Mouse (Mus musculus) C2C12 (cell line): ENCODE measurements around the gene Sfxn2. TPM values are rescaled to one million over a fixed set of nuclear protein-coding genes. Genes with fewer than 3 reads are reported as not detected.
"Not testable (repeated sequence)": the region's sequence is repeated elsewhere in the genome, so short reads cannot be mapped to it uniquely, and the experiment has no call there.

Experiments
- H3K27me3 ChIP-seq: one replicate; pipeline ENCODE4 v1.6.1; 2011; ENCODE audit not compliant: control insufficient read depth, insufficient read depth, insufficient read length
- H3K36me3 ChIP-seq: one replicate; pipeline ENCODE4 v1.6.1; 2011; ENCODE audit not compliant: control insufficient read depth, insufficient read depth
- H3K4me3 ChIP-seq: one replicate; pipeline ENCODE4 v1.5.1; 2011; ENCODE audit warnings: mild to moderate bottlenecking, control low read depth; ENCODE audit not compliant: poor library complexity, insufficient read depth, severe bottlenecking
- H3K79me2 ChIP-seq: one replicate; pipeline ENCODE4 v1.6.1; 2011; ENCODE audit not compliant: control insufficient read depth, insufficient read depth
- H3K79me3 ChIP-seq: one replicate; pipeline ENCODE4 v1.6.1; 2011; ENCODE audit warnings: low read depth, control low read depth
- H3ac ChIP-seq: one replicate; pipeline ENCODE3; 2011; ENCODE audit warnings: low read depth; ENCODE audit not compliant: control insufficient read depth, insufficient read length
- CEBPB ChIP-seq: IDR thresholded peaks from one replicate; pipeline ENCODE4 v1.6.1; 2011; ENCODE audit warnings: low read depth, mild to moderate bottlenecking, control low read depth, moderate library complexity
- CTCF ChIP-seq: IDR thresholded peaks from one replicate; pipeline ENCODE4 v1.5.1; 2011; ENCODE audit not compliant: control insufficient read depth, insufficient read depth, insufficient read length
- FOSL1 ChIP-seq: IDR thresholded peaks from one replicate; pipeline ENCODE4 v1.8.0; 2011; ENCODE audit warnings: mild to moderate bottlenecking, low read length; ENCODE audit not compliant: poor library complexity, insufficient read depth, severe bottlenecking
- MAX ChIP-seq: IDR thresholded peaks from one replicate; pipeline ENCODE4 v1.6.1; 2011; ENCODE audit warnings: mild to moderate bottlenecking, control low read depth
- MYOD1 ChIP-seq: IDR thresholded peaks from one replicate; pipeline ENCODE4 v1.6.1; 2011; ENCODE audit warnings: low read depth; ENCODE audit not compliant: control insufficient read depth, insufficient read length
- MYOG ChIP-seq: IDR thresholded peaks from one replicate; pipeline ENCODE4 v1.6.1; 2011; ENCODE audit not compliant: control insufficient read depth, insufficient read length; ENCODE audit errors: extremely low read depth
- USF1 ChIP-seq: IDR thresholded peaks from one replicate; pipeline ENCODE4 v1.6.1; 2011; ENCODE audit warnings: low read depth, mild to moderate bottlenecking, control low read depth, moderate library complexity
- polyA plus RNA-seq: library from polyadenylated mRNA; unstranded; fragments of >200 nt; fragmentation: generic; extraction: Trizol; gene quantifications from one replicate; pipeline ENCODE4 v1.2.1, GENCODE M21; 2012; ENCODE audit warnings: missing spikeins

Sfxn2 gene
- polyA plus RNA-seq, 1 experiment = 1.4 TPM

DNA sequence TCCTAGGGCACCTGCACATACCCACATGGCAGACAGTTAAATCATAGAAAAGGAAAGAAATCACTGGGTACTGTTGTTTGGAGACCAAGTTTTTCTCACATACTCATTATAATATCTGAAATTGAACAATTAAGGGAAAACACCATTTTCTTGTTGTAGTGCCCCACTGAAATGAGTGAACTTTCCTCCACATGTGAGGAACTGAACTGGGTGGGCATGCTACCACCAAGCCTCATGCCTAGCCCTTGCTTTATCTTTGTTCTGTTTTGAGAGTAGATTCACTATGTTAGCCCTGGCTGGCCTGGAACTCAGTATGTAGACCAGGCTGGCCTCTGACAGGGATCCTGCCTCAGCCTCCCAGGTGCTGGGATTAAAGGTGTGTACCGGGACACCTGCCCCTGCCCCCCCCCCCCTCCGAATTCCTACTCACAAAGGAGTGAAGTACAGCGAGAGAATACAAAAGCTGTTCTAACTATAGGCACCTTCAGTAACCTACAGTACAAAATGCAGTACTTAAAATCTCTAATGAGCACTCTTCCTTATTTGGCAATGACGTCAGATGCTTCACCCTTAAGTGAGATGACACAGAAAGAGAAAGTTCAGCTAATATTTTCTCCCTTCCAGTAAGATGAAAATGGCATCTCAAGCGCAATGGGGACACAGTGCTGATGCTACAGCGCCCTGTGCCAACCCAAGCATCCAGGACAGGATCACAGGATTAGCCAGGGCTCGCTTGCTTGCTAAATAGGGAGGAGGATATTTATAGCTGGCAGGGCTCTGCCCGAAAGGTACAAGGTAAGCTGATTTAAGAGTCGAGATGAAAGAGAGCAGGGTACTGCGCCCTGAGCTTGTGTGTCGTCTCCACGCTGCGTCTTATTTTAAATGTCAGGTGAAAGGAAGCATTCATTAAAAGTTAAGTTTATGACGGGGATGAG, 10.3 kb upstream of the Sfxn2 start:
- Histone ChIP-seq H3K79me2 (no peaks in the 10 kb centered on the region), H3ac (no peak overlapping the region), H3K79me3 (peaks cover 3% of the 10 kb centered on the region), H3K4me3 (no peak overlapping the region), H3K27me3 (no peaks in the 10 kb centered on the region), H3K36me3 (no peaks in the 10 kb centered on the region)
- no peak for TF ChIP-seq CEBPB
- TF ChIP-seq FOSL1 = no peak
- no peak for TF ChIP-seq MYOD1
- TF ChIP-seq MYOG = no peak
- no peak for TF ChIP-seq USF1
- no peak for TF ChIP-seq CTCF
- TF ChIP-seq MAX = no peak

DNA sequence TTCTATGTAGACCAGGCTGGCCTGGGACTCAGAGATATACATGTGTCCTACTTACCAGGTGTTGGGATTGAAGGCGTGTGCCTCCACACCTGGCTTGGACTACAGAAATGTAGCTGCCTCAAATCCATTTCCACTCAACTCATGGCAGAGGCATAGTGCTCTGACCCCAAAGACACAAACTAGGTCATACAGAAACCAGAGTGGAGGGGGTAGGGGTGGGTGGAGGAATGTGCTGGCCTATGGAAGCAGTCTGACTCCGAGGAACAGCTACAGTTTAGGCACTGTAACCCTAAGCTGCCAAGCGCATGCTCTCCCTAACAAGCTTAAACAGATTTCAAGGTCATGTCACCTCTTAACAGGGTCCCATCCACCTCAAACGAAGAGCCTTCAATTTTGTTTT, 9.6 kb upstream of the Sfxn2 start:
- TF ChIP-seq FOSL1 = no peak
- TF ChIP-seq MYOG = no peak
- no peak for TF ChIP-seq CTCF
- no peak for TF ChIP-seq MAX
- TF ChIP-seq USF1 = no peak
- no peak for TF ChIP-seq CEBPB
- TF ChIP-seq MYOD1 = no peak
- Histone ChIP-seq H3K4me3 (no peak overlapping the region), H3ac (no peak overlapping the region), H3K27me3 (no peaks in the 10 kb centered on the region), H3K79me2 (no peaks in the 10 kb centered on the region), H3K79me3 (peaks cover 3% of the 10 kb centered on the region), H3K36me3 (no peaks in the 10 kb centered on the region)

DNA sequence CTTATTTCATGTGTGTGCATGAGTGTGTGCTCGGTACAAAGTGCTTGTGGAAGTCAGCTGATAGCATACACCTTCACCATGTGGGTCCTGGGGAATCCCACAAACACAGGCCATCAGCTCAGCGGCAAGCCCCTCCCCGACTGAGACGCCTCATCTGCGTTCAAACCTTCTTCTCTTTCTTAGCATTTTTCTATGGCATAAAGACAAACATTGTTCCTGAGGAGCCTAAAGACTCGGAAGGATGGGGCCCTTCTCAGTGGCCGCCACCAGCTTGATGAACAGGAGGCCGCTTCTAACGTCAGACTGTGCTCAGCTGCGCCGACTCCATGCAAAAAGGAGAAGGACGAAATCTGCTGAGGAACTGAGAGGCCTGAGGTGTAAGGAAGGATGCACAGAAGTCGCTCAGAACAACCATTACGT, 9.1 kb upstream of the Sfxn2 start:
- TF ChIP-seq USF1 (no peak), CTCF (no peak), MYOD1 (no peak), CEBPB (no peak), MYOG (no peak), FOSL1 (no peak), MAX (no peak)
- peaks cover 3% of the 10 kb centered on the region for H3K79me3 ChIP-seq
- no peak overlapping the region for H3ac ChIP-seq

DNA sequence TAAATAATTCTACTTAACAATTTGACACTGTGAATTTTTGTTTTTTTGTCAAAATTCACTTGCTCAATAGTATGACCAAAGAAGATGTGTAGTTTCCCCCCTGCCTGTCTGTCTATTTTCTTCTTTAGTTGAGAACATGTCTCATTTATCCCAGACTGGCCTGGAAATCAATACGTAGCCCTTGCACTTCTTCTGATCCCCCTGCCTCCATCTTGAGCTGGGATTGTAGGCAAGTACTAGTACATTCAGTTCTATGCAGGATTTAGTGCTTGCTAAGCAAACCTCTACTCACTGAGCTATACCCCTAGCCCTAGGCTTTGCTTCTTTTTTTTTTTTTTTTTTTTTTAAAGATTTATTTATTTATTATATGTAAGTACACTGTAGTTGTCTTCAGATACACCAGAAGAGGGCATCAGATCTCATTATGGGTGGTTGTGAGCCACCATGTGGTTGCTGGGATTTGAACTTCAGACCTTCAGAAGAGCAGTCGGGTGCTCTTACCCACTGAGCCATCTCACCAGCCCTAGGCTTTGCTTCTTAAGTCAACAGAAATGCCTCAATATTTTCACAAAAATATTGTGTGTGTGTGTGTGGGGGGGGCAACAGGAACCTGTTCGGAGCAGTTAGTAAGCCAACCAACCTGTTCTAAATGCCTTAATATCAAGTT, 1.8 kb upstream of the Sfxn2 start:
- H3K36me3 ChIP-seq, H3ac ChIP-seq, H3K27me3 ChIP-seq, H3K4me3 ChIP-seq, H3K79me3 ChIP-seq: not testable (repeated sequence)
- H3K79me2 ChIP-seq = peaks cover 12% of the 10 kb centered on the region

More for the DNA sequence above, 9.1 kb upstream of the Sfxn2 start:
- Histone ChIP-seq H3K79me2 (no peaks in the 10 kb centered on the region), H3K4me3 (no peak overlapping the region), H3K27me3 (no peaks in the 10 kb centered on the region), H3K36me3 (no peaks in the 10 kb centered on the region)

DNA sequence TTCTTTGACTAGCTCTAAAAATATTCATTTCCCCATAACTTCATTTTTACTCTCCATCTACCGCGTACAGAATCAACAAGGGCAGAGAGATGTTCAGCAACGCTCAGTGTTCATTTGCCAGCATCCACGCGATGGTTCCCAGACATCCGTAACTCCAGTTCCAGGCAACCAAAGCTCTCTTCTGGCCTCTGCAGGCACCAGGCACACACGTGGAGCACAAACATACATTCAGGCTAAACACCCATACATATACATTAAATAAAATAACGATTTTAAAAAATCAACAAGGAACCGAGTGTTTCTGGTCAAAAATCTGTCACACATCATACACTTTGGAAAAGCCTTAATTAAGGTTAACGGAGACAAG, 1.3 kb upstream of the Sfxn2 start:
- TF ChIP-seq CTCF (no peak), FOSL1 (no peak), USF1 (no peak), CEBPB (no peak)
- Histone ChIP-seq H3K4me3 (no peak overlapping the region), H3K36me3 (no peaks in the 10 kb centered on the region), H3ac (no peak overlapping the region), H3K79me3 (peaks cover 3% of the 10 kb centered on the region), H3K27me3 (no peaks in the 10 kb centered on the region), H3K79me2 (peaks cover 12% of the 10 kb centered on the region)

DNA sequence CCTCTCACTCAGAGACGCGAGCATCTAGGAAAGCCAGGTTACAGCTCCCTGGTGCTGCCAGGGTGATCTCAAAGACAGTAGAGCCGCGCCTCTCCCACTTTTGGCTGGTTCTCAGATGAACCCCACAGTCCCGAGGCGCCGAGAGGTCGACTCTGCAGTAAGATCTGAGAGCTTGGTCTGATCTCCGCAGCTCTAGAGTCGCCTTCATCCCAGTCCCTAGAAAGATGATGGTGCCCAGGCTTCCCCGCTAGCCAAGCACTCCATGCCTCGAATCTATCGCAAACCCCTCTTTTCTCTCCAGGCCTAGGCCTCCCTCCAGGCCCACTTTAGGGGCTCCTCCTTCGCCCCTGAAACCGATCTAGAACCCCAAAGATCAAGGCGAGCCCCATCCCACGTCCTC, 617 bp upstream of the Sfxn2 start:
- H3K79me3 ChIP-seq = peaks cover 1% of the 10 kb centered on the region
- TF ChIP-seq CTCF (no peak), MYOG (no peak), MAX (no peak), CEBPB (no peak), FOSL1 (no peak), MYOD1 (no peak)
- H3K4me3 ChIP-seq = peak overlapping the region; percentile 72
- peaks cover 12% of the 10 kb centered on the region for H3K79me2 ChIP-seq
- H3ac ChIP-seq = peak overlapping the region; percentile 68
- no peaks in the 10 kb centered on the region for H3K36me3 ChIP-seq
- no peaks in the 10 kb centered on the region for H3K27me3 ChIP-seq
